Mouse (Mus musculus) left cerebral cortex, postnatal 14 days (tissue): Measurements from ENCODE around the gene Gm382. TPM values are rescaled to one million over a fixed set of nuclear protein-coding genes. Genes with fewer than 3 reads are reported as not detected.

ENCODE experiments used
- DNase-seq, 2 experiments: peaks; one replicate each; pipeline ENCODE4 v3.0.0; 2021 to 2022; ENCODE audit warnings: low spot score in 2 of 2, mixed read lengths in 1 of 2
- intact Hi-C: fragments of 180-260 bp; cut with DNase I; formaldehyde crosslinking; loops from one replicate; pipeline ENCODE4 v1.15.1; 2025
- long read RNA-seq, 2 experiments: library from polyadenylated mRNA; stranded (forward); transcript quantifications; one replicate each; pipeline ENCODE4 v2.0.0; 2021
- total RNA-seq, 2 experiments: library from RNA; stranded (reverse); gene quantifications; 2 replicates each; pipeline ENCODE4 v1.2.3; 2021

Gene Gm382
- total RNA-seq = not detected
- long read RNA-seq, experiment 1 = 0 reads
- long read RNA-seq, experiment 2 = 0 reads

DNA sequence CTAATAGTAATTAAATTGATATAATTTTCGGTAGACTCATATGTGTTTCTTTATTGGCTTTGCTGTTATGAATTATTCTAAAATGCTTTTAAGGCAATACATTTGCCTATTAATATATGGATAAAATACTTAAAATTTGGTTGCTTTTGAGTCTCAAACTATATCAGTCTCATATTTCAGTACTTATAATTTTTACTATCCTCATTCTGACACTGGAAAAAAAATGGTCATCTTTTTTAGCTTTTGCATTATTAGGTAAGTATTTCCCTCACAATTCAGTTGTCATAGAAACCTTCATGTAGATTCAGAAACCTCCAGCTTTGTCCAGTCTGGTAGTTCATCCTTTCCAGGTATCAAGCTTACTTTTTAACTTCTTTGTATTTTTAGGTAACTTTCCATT, at the start of gene Gm382:
Gene Gm382, plus strand, starts transcription at position 301 of the 400 bp plus-strand sequence.
- DNase-seq = no peak
- intact Hi-C loops = no loop called here

DNA sequence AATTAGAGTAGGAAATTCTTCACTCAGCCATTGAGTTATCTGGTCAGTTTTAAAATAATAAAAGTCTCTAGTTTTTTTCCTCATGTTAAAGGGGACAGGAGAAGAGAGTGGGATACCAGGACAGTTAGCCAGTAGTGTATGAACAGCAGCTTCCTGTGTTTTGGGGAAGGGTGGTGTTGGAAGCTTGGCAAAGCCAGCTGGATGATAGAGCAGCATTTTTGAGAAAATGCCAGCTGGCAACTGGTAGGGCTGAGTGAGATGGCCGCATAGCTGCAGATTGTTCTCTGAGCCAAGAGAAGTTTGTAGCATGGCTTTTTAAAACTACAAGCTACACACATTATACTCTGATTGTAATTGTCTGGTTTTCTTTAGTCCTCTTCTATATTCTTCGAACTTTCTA, 30.4 kb downstream of the Gm382 start:
- no peak for DNase-seq
- intact Hi-C loops = no loop called here

DNA sequence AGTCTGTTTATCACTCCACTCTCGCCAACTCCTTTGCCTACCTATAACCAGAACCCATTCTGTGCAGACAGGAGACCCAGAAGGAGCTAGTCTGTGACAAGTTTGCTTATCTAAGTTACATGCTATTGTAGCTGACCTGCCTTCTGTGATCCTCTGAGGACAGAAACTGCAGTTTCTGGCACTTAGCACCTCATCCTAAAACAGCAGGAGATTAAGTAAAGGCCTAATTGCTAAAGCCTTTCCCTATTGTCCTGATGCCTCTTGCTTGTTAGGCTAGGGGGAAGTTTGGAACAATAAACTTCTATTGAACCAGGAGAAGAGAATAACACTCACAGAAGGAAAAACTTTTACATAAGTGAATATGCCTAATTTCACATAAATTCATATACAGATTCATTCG, 51.5 kb downstream of the Gm382 start:
- intact Hi-C loops = no loop called here
- no peak for DNase-seq

DNA sequence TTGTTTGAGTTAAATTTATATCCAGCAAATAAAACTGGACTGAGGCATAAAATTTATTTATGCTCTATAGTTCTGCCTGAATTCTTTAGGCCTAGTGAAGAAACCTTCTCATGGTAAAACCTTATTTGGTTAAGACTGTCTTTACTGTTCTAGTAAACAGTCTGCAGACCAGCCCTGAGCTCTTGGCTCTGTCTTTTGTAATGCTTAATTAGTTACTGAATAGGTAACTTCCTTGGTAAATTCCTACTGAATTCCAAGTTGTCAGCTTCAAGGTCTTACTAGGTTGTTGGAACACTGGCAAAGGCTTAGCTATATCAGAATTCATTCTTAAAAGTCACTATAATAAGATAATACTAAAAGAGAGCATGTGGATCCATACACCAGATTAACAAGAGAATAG, 53.3 kb downstream of the Gm382 start:
- DNase-seq = no peak
- intact Hi-C loops = no loop called here

DNA sequence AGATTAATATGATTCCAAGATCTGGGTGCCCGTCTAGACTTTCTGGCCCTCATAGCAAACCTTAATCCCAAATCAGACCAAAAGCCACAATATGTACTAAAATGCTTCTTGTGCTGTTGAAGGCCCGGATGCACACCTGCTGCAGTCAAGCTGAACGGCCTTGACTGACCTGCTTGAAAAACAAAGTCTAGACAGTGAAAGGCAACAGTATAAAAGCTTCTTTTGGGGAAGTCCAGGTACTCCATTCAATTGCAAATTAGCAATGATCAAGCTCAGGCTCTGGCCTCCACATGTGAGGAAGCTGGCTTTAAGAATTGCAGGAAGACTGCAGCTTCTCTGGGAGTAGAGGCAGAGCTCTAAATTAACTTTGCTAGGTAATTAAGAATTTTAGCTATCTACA, 54.2 kb downstream of the Gm382 start:
- no peak for DNase-seq
- intact Hi-C loops = no loop called here

DNA sequence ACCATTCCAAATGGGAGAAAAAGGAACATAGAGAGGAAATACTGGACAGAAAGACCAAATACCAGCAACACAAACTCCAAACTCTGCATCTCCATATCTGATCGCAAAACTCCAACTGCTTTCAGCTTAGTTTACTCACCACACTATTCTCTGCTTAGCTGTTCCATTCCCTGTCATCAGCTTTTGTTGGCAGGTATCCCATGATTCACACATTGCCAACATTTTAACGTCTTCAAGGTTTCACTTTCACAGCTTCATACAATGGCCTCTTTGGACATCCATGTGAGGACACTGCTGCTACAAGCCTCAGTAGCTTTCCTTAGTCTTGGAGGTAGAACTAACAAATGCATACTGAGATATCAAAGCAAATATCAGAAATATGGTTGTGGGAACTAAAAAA, 64.6 kb downstream of the Gm382 start:
- intact Hi-C loops = no loop called here
- no peak for DNase-seq

Other genes with a start within 250 kb of the Gm382 start
- gene 4932411N23Rik, start 224.1 kb upstream of the Gm382 start, total RNA-seq = not detected